Mouse (Mus musculus) lung, embryonic 14.5 days (tissue): ENCODE measurements around the gene Asxl2. TPM values are rescaled to one million over a fixed set of nuclear protein-coding genes. Genes with fewer than 3 reads are reported as not detected.

Experiments used
- ATAC-seq: fragments of 200-750 bp; cut with Nextera tagmentation; 2 replicates; pipeline ENCODE4 v1.8.0; 2017; ENCODE audit warnings: mild to moderate bottlenecking, moderate TSS enrichment, moderate library complexity; ENCODE audit not compliant: insufficient read depth
- DNase-seq: peaks from one replicate; pipeline ENCODE4 v3.0.0-alpha.2; 2015
- H3K27ac ChIP-seq: fragments of 300-500 bp; sonication (generic); 2 replicates; pipeline ENCODE4 v1.5.1; 2014; ENCODE audit warnings: low read depth, mild to moderate bottlenecking, moderate library complexity
- H3K27me3 ChIP-seq: fragments of 300-500 bp; sonication (generic); 2 replicates; pipeline ENCODE4 v1.6.1; 2014; ENCODE audit warnings: low read length, control low read depth; ENCODE audit not compliant: insufficient read depth
- H3K36me3 ChIP-seq: fragments of 300-500 bp; sonication (generic); 2 replicates; pipeline ENCODE4 v1.6.1; 2014; ENCODE audit warnings: control low read depth; ENCODE audit not compliant: insufficient read depth
- H3K4me1 ChIP-seq: fragments of 300-500 bp; sonication (generic); 2 replicates; pipeline ENCODE4 v1.6.1; 2014; ENCODE audit warnings: antibody characterized with exemption, control low read depth; ENCODE audit not compliant: insufficient read depth
- H3K4me2 ChIP-seq: fragments of 300-500 bp; sonication (generic); 2 replicates; pipeline ENCODE4 v1.6.1; 2014; ENCODE audit warnings: mild to moderate bottlenecking
- H3K4me3 ChIP-seq: fragments of 300-500 bp; sonication (generic); 2 replicates; pipeline ENCODE4 v1.5.1; 2014; ENCODE audit warnings: low read depth, low read length
- H3K9ac ChIP-seq: fragments of 300-500 bp; sonication (generic); 2 replicates; pipeline ENCODE4 v1.6.1; 2014
- H3K9me3 ChIP-seq: fragments of 300-500 bp; sonication (generic); 2 replicates; pipeline ENCODE4 v1.6.1; 2016; ENCODE audit warnings: low read depth, low read length, control low read depth
- CTCF ChIP-seq: IDR thresholded peaks from 2 replicates; pipeline ENCODE4 v1.5.1; 2016; ENCODE audit warnings: antibody characterized with exemption, low read depth
- WGBS: fragments of 180-500 bp; shearing (Covaris S2); extraction: QIAGEN DNeasy Blood & Tissue Kit; methylation state at CpG from one replicate; pipeline ENCODE4 v1.1.7; 2014; 5-methylcytosine and 5-hydroxymethylcytosine counted together
- polyA plus RNA-seq: library from polyadenylated mRNA; unstranded; fragments of >200 nt; fragmentation: Nextera tagmentation; extraction: Ambion mirVana; gene quantifications from 2 replicates; pipeline ENCODE4 v1.2.1, GENCODE M21; 2014

Gene Asxl2
- polyA plus RNA-seq, 1 experiment from 2014 or later, result 18.7 TPM

DNA sequence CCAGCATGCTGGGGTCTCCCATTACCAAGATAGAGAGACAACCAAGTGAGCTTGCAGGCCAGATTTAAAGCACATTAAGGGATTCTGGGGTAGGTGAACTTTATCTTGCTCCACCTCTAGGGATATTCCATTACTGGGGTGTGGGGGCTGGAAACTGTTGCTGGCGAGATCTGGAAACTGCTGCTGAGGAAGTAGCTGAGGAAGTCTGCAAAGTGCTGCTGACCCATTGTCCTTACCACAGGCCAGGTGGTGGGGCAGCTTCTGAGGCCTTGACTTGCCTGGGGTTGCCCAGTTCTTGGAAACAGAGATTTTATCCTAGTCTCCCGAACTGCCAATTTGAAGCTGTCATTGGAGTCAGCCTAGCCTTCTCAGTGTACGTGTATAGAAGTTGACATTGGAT, 118.8 kb downstream of the Asxl2 start:
- Histone ChIP-seq H3K4me1 (no peaks in the 10 kb centered on the region), H3K4me2 (no peak overlapping the region), H3K9ac (no peak overlapping the region), H3K27ac (no peak overlapping the region), H3K4me3 (no peak overlapping the region), H3K27me3 (no peaks in the 10 kb centered on the region), H3K36me3 (no peaks in the 10 kb centered on the region), H3K9me3 (no peaks in the 10 kb centered on the region)
- no peak for ATAC-seq
- no peak for DNase-seq
- TF ChIP-seq CTCF, result no peak
- WGBS, result 66% methylated on average over 3 of the region's 3 CpGs

DNA sequence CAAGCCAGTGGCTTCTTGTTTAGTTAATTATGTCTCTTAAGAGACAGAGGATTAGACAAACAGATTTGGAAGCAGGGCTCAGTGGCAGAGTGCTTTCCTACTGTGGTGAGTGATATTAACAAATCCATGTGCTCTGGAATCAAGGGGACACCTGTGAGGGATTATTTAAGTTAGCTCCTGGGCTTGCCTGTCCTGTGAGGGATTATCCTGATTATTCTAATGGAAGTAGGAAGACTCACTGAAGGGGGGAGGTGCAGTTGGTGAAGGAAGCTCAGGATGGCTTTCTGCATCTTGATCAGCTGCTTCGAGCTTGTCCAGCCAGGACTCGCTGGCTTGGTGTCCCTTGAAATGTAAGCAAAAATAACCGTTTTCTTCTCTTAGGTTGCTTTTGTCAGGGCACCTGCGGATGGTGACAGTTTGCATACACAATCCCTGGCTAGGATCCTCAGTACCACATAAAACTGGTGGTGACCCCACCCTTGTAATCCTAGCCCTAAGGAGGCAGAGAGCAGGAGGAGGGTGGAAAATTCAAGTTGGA, 119.5 kb downstream of the Asxl2 start:
- Histone ChIP-seq H3K4me1 (no peaks in the 10 kb centered on the region), H3K4me2 (no peak overlapping the region), H3K9me3 (no peaks in the 10 kb centered on the region), H3K4me3 (no peak overlapping the region), H3K36me3 (no peaks in the 10 kb centered on the region), H3K27me3 (no peaks in the 10 kb centered on the region), H3K9ac (no peak overlapping the region), H3K27ac (no peak overlapping the region)
- TF ChIP-seq CTCF, result no peak
- DNase-seq (no peak), ATAC-seq (no peak)
- WGBS, result 27% methylated on average over 4 of the region's 4 CpGs

GRCm38 (mm10) chr12:3546781-3547180, 120.1 kb downstream of the Asxl2 start:
- Histone ChIP-seq H3K36me3 (no peaks in the 10 kb centered on the region), H3K27ac (no peak overlapping the region), H3K27me3 (no peaks in the 10 kb centered on the region), H3K4me3 (no peak overlapping the region), H3K9me3 (no peaks in the 10 kb centered on the region), H3K4me2 (no peak overlapping the region), H3K9ac (no peak overlapping the region), H3K4me1 (no peaks in the 10 kb centered on the region)
- DNase-seq (no peak), ATAC-seq (no peak)
- no peak for TF ChIP-seq CTCF
- 47% methylated on average over 6 of the region's 6 CpGs for WGBS

DNA sequence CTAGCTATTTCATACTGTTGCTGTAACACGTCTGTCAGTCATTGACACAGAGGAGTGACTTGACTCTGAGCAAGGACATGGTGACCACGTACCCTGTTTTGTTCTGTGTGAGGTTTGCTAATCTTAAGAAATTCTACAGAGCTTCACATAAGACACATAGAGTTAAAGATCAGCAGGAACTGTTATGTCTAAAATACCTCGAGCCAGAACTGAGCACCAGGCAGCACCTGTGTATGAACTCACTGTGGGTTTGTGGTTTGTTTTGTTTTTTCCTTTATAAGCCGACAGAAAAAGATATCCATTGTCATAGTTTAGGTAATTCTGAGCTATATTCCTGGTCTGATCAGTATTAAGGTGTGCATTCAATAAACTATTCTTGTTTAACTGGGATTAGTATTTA, 120.8 kb downstream of the Asxl2 start:
- TF ChIP-seq CTCF, result no peak
- Histone ChIP-seq H3K9me3 (no peaks in the 10 kb centered on the region), H3K4me3 (no peak overlapping the region), H3K4me1 (no peaks in the 10 kb centered on the region), H3K36me3 (no peaks in the 10 kb centered on the region), H3K9ac (no peak overlapping the region), H3K27ac (no peak overlapping the region), H3K27me3 (no peaks in the 10 kb centered on the region), H3K4me2 (no peak overlapping the region)
- 46% methylated on average over 4 of the region's 4 CpGs for WGBS
- ATAC-seq, result no peak
- no peak for DNase-seq

DNA sequence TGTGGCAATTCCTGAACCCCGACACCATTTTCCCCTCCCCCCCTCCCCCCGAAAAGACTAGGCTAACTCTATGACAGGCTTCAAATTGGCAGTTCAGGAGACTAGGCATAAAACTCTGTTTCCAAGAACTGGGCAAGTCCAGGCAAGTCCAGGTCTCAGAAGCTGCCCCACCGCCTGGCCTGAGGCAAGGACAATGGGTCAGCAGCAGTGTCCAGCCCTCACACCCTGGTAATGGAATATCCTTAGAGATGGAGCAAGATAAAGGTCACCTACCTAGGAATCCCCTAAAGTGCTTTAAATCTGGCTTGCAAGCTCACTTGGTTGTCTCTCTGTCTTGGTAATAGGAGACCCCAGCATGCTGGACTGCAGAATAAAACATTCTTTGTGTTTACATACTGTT, 121.3 kb downstream of the Asxl2 start:
- Histone ChIP-seq H3K27me3 (no peaks in the 10 kb centered on the region), H3K4me2 (no peak overlapping the region), H3K36me3 (no peaks in the 10 kb centered on the region), H3K9ac (no peak overlapping the region), H3K4me3 (no peak overlapping the region), H3K4me1 (no peaks in the 10 kb centered on the region), H3K9me3 (no peaks in the 10 kb centered on the region), H3K27ac (no peak overlapping the region)
- DNase-seq, result no peak
- no peak for ATAC-seq
- WGBS, result 62% methylated on average over 3 of the region's 3 CpGs
- no peak for TF ChIP-seq CTCF

GRCm38 (mm10) chr12:3548582-3549211, 122.0 kb downstream of the Asxl2 start:
- Histone ChIP-seq H3K9me3 (no peaks in the 10 kb centered on the region), H3K4me3 (no peak overlapping the region), H3K36me3 (no peaks in the 10 kb centered on the region), H3K27me3 (no peaks in the 10 kb centered on the region), H3K4me1 (no peaks in the 10 kb centered on the region), H3K9ac (no peak overlapping the region), H3K4me2 (no peak overlapping the region), H3K27ac (no peak overlapping the region)
- no peak for DNase-seq
- 28% methylated on average over 5 of the region's 5 CpGs for WGBS
- ATAC-seq, result no peak
- TF ChIP-seq CTCF, result no peak

GRCm38 (mm10) chr12:3550280-3550679, 123.6 kb downstream of the Asxl2 start:
- Histone ChIP-seq H3K9ac (no peak overlapping the region; the same call in 1 of the 2 replicates), H3K4me3 (no peak overlapping the region), H3K4me2 (no peak overlapping the region), H3K36me3 (no peaks in the 10 kb centered on the region), H3K27me3 (no peaks in the 10 kb centered on the region), H3K27ac (no peak overlapping the region), H3K9me3 (no peaks in the 10 kb centered on the region), H3K4me1 (no peaks in the 10 kb centered on the region)
- peak; percentile 22; the same call in 1 of the 2 replicates for TF ChIP-seq CTCF
- WGBS, result 10% methylated on average over 13 of the region's 13 CpGs
- DNase-seq, result peak; percentile 27
- ATAC-seq, result 0 out of 2 replicates have a peak, but pooled peaks have one; percentile 28

Other genes with a start within 250 kb of the Asxl2 start
- gene Rab10, start 116.9 kb upstream of the Asxl2 start, polyA plus RNA-seq, result 89.7 and 89.8 TPM in 2 replicates
- gene Kif3c, start 61.7 kb upstream of the Asxl2 start, polyA plus RNA-seq, result 12.4 and 14.1 TPM in 2 replicates
- 36.5 and 41.1 TPM in 2 replicates for gene Dtnb, start 145.5 kb downstream of the Asxl2 start, polyA plus RNA-seq